In the genomic region with DNA sequence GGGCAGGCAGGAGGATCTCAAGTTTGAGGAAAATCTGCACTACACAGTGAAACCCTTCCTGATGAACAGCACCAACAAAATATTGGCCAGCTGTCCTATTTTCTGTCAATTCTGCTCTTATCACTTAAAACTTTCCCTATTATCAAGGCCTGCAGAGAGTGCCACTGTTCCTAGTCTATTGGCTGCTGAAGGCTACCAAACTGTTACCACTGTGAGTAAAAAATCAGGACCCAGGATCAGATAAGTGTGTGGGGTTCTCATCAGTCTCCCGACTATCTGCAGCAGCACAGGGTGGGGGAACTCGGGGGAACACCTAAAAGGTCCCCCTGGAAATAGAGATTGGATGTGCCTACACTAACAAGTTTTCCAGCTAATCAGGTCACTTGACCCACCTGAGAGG, we compare ENCODE assay signal across 10 mouse cellular contexts. TPM values are rescaled to one million over a fixed set of nuclear protein-coding genes. Genes with fewer than 3 reads are reported as not detected.
DNase-seq lines count a peak whose midpoint lies in the region; ATAC-seq and TF ChIP-seq lines count a peak whose summit lies in the region.
"Had no signal": no experiment of that assay in that cellular context is flagged by ENCODE, and none has a peak within 500 bp of the region (broad histone marks: within the 10 kb centered on the region; RNA-seq: fewer than 3 reads in every experiment).

No protein-coding gene starts in this region.

- no peak for ATAC-seq in hindbrain, embryonic 12.5 days (ENCODE audit: low FRiP score)
- ATAC-seq in hindbrain, embryonic 11.5 days (ENCODE audit: low FRiP score): no peak
- ATAC-seq in embryonic facial prominence, embryonic 12.5 days (ENCODE audit: insufficient number of reproducible peaks, insufficient read depth, low FRiP score, low TSS enrichment): no peak
- no peak for ATAC-seq in liver, embryonic 13.5 days (ENCODE audit: low read depth)

- no peak for TF ChIP-seq CTCF in CH12.LX (conservative IDR thresholded peaks at IDR 0.05 in 1 of 2, IDR thresholded peaks at IDR 0.05 in 1 of 2; ENCODE audit: low read depth in 2 of 2, low read length in 2 of 2)

- peaks cover 77% of the 10 kb centered on the region for H3K79me2 ChIP-seq in CH12.LX (replicated peaks; ENCODE audit: control insufficient read depth, extremely low read depth, insufficient read depth, poor library complexity, severe bottlenecking)

- in situ Hi-C loops in CH12.LX (cut with MboI; ENCODE audit: low pct_ligation_motif_present, low pct_unique_long_range_greater_than_20kb, low sequenced_read_pairs): no loop called here

- H3K36me3 ChIP-seq in hindbrain, embryonic 12.5 days: peaks cover 8% of the 10 kb centered on the region
- H3K36me3 ChIP-seq in hindbrain, embryonic 11.5 days (ENCODE audit: control insufficient read depth, insufficient read depth, low read length): 0 out of 2 replicates have a peak, but pooled peaks cover 2% of the 10 kb centered on the region
- H3K36me3 ChIP-seq in CH12.LX (replicated peaks in 1 of 2; ENCODE audit: control insufficient read depth in 1 of 2, insufficient read depth in 1 of 2, low read length in 1 of 2): peaks cover 12 to 51% of the 10 kb centered on the region in 2 experiments
- peaks cover 11% of the 10 kb centered on the region; the same call in 1 of the 2 replicates for H3K36me3 ChIP-seq in embryonic facial prominence, embryonic 12.5 days
- H3K36me3 ChIP-seq in liver, embryonic 13.5 days: peaks cover 29% of the 10 kb centered on the region

- H3K9ac ChIP-seq in hindbrain, embryonic 12.5 days: no peak overlapping the region; the same call in 1 of the 2 replicates
- no peak overlapping the region for H3K9ac ChIP-seq in hindbrain, embryonic 11.5 days (ENCODE audit: low read depth, low read length)
- H3K9ac ChIP-seq in CH12.LX (ENCODE audit: insufficient read depth, low read depth): peak overlapping the region; percentile 99
- H3K9ac ChIP-seq in embryonic facial prominence, embryonic 12.5 days: no peak overlapping the region
- peak overlapping the region; percentile 52 for H3K9ac ChIP-seq in liver, embryonic 13.5 days

- no peaks in the 10 kb centered on the region for H3K27me3 ChIP-seq in hindbrain, embryonic 12.5 days
- no peaks in the 10 kb centered on the region for H3K27me3 ChIP-seq in hindbrain, embryonic 11.5 days (ENCODE audit: control insufficient read depth, insufficient read depth, low read length)
- H3K27me3 ChIP-seq in CH12.LX (replicated peaks): no peaks in the 10 kb centered on the region
- no peaks in the 10 kb centered on the region for H3K27me3 ChIP-seq in embryonic facial prominence, embryonic 12.5 days
- no peaks in the 10 kb centered on the region for H3K27me3 ChIP-seq in liver, embryonic 13.5 days

- 0 out of 2 replicates have a peak overlapping the region, but pooled peaks have one; percentile 15 for H3K4me2 ChIP-seq in hindbrain, embryonic 12.5 days (replicated peaks)
- no peak overlapping the region for H3K4me2 ChIP-seq in hindbrain, embryonic 11.5 days (replicated peaks; ENCODE audit: low read depth, low read length)
- H3K4me2 ChIP-seq in CH12.LX (ENCODE audit: insufficient read depth, low read depth, poor library complexity, severe bottlenecking): peak overlapping the region; percentile 80
- peak overlapping the region; percentile 72 for H3K4me2 ChIP-seq in embryonic facial prominence, embryonic 12.5 days (replicated peaks)
- peak overlapping the region; percentile 86 for H3K4me2 ChIP-seq in liver, embryonic 13.5 days

- H3K4me1 ChIP-seq in hindbrain, embryonic 12.5 days: peaks cover 39% of the 10 kb centered on the region
- H3K4me1 ChIP-seq in hindbrain, embryonic 11.5 days (replicated peaks; ENCODE audit: control insufficient read depth, insufficient read depth, low read length): peaks cover 10% of the 10 kb centered on the region
- H3K4me1 ChIP-seq in CH12.LX (ENCODE audit: control insufficient read depth in 1 of 2, insufficient read depth in 2 of 2): peaks cover 28 to 77% of the 10 kb centered on the region in 2 experiments
- peaks cover 35% of the 10 kb centered on the region for H3K4me1 ChIP-seq in embryonic facial prominence, embryonic 12.5 days
- peaks cover 83% of the 10 kb centered on the region for H3K4me1 ChIP-seq in liver, embryonic 13.5 days (replicated peaks)

- TF ChIP-seq EP300 in CH12.LX (IDR thresholded peaks at IDR 0.05; ENCODE audit: low read length): no peak

- no peak overlapping the region for H3K4me3 ChIP-seq in hindbrain, embryonic 12.5 days
- H3K4me3 ChIP-seq in hindbrain, embryonic 11.5 days (ENCODE audit: low read depth, low read length): no peak overlapping the region
- no peak overlapping the region for H3K4me3 ChIP-seq in CH12.LX (replicated peaks in 1 of 3; ENCODE audit: low read depth in 2 of 3, low read length in 2 of 3, poor library complexity in 1 of 3)
- H3K4me3 ChIP-seq in embryonic facial prominence, embryonic 12.5 days: 0 out of 2 replicates have a peak overlapping the region, but pooled peaks have one; percentile 2
- H3K4me3 ChIP-seq in liver, embryonic 13.5 days (replicated peaks): peak overlapping the region; percentile 8; the same call in 1 of the 2 replicates

- no peak for TF ChIP-seq POLR2A in CH12.LX (IDR thresholded peaks at IDR 0.05; ENCODE audit: low read depth, low read length)

- WGBS in hindbrain, embryonic 12.5 days: 91% methylated on average over 2 of the region's 2 CpGs
- 77% methylated on average over 2 of the region's 2 CpGs for WGBS in hindbrain, embryonic 11.5 days
- WGBS in embryonic facial prominence, embryonic 12.5 days: 64% methylated on average over 2 of the region's 2 CpGs
- WGBS in liver, embryonic 13.5 days (ENCODE audit: insufficient replicate concordance): 15% methylated on average over 2 of the region's 2 CpGs

- no peak overlapping the region for H3K27ac ChIP-seq in hindbrain, embryonic 12.5 days
- no peak overlapping the region for H3K27ac ChIP-seq in hindbrain, embryonic 11.5 days (ENCODE audit: low read depth, low read length)
- H3K27ac ChIP-seq in CH12.LX (ENCODE audit: insufficient read depth, low read depth): no peak overlapping the region
- no peak overlapping the region for H3K27ac ChIP-seq in embryonic facial prominence, embryonic 12.5 days
- H3K27ac ChIP-seq in liver, embryonic 13.5 days: peak overlapping the region; percentile 20; the same call in 1 of the 2 replicates

- no peak for TF ChIP-seq RAD21 in CH12.LX (IDR thresholded peaks at IDR 0.05; ENCODE audit: low read depth, low read length)

- no peak for DNase-seq in hindbrain, embryonic 11.5 days (ENCODE audit: low spot score)
- DNase-seq in CH12.LX (ENCODE audit: extremely low read depth): no peak
- no peak for DNase-seq in liver, embryonic 13.5 days
- no peak for DNase-seq in thymus, postnatal 36 days
- no peak for DNase-seq in spleen, postnatal 14 days (ENCODE audit: low spot score in 2 of 2)
- no peak for DNase-seq in embryo, embryonic 10 days (ENCODE audit: low spot score)
- DNase-seq: gastrocnemius, postnatal 14 days had no signal

- dilution Hi-C loops in CH12.LX (cut with MboI; ENCODE audit: extremely low pct_ligation_motif_present, extremely low pct_unique_long_range_greater_than_20kb, low sequenced_read_pairs): no loop called here

- no peaks in the 10 kb centered on the region for H3K9me3 ChIP-seq in hindbrain, embryonic 12.5 days (replicated peaks)
- H3K9me3 ChIP-seq in hindbrain, embryonic 11.5 days (ENCODE audit: control insufficient read depth, low read length): no peaks in the 10 kb centered on the region
- no peaks in the 10 kb centered on the region for H3K9me3 ChIP-seq in CH12.LX (replicated peaks; ENCODE audit: low read length)
- no peaks in the 10 kb centered on the region for H3K9me3 ChIP-seq in embryonic facial prominence, embryonic 12.5 days
- H3K9me3 ChIP-seq in liver, embryonic 13.5 days (replicated peaks): no peaks in the 10 kb centered on the region

RNA-seq across cellular contexts. Expression of gene Arf1, which starts 2.9 kb away (rescaled TPM):
- polyA plus RNA-seq in hindbrain, embryonic 12.5 days (2016; fragmentation: Nextera tagmentation; extraction: Ambion mirVana): 590 and 625 TPM in 2 replicates
- polyA plus RNA-seq in hindbrain, embryonic 11.5 days (2014; fragmentation: Nextera tagmentation; extraction: Ambion mirVana): 610 and 623 TPM in 2 replicates
- 509 and 590 TPM in 2 replicates for total RNA-seq in CH12.LX (2012; rRNA removed)
- 475 and 498 TPM in 2 replicates for total RNA-seq in CH12.LX (2014; rRNA removed)
- polyA plus RNA-seq in CH12.LX (2012; ENCODE audit: insufficient read length, low read depth): 680 and 733 TPM in 2 replicates
- polyA plus RNA-seq in embryonic facial prominence, embryonic 12.5 days (2016; fragmentation: Nextera tagmentation; extraction: Ambion mirVana): 637 TPM in 2 replicates
- 275 and 317 TPM in 2 replicates for polyA plus RNA-seq in liver, embryonic 13.5 days (2015; fragmentation: Nextera tagmentation; extraction: Ambion mirVana)

RNA-seq across cellular contexts. Expression of gene 2310033P09Rik, which starts 17.0 kb away (rescaled TPM):
- polyA plus RNA-seq in hindbrain, embryonic 12.5 days (2016; fragmentation: Nextera tagmentation; extraction: Ambion mirVana): 29.6 and 31.9 TPM in 2 replicates
- 33.4 and 40.9 TPM in 2 replicates for polyA plus RNA-seq in hindbrain, embryonic 11.5 days (2014; fragmentation: Nextera tagmentation; extraction: Ambion mirVana)
- total RNA-seq in CH12.LX (2012; rRNA removed): 15.3 and 18.2 TPM in 2 replicates
- total RNA-seq in CH12.LX (2014; rRNA removed): 7.9 and 8.6 TPM in 2 replicates
- polyA plus RNA-seq in CH12.LX (2012; ENCODE audit: insufficient read length, low read depth): 44.1 and 50.2 TPM in 2 replicates
- 36.2 and 40.5 TPM in 2 replicates for polyA plus RNA-seq in embryonic facial prominence, embryonic 12.5 days (2016; fragmentation: Nextera tagmentation; extraction: Ambion mirVana)
- 26.2 and 26.8 TPM in 2 replicates for polyA plus RNA-seq in liver, embryonic 13.5 days (2015; fragmentation: Nextera tagmentation; extraction: Ambion mirVana)

RNA-seq across cellular contexts. Expression of gene Mrpl55, which starts 22.9 kb away (rescaled TPM):
- 76.1 and 84.6 TPM in 2 replicates for polyA plus RNA-seq in hindbrain, embryonic 12.5 days (2016; fragmentation: Nextera tagmentation; extraction: Ambion mirVana)
- polyA plus RNA-seq in hindbrain, embryonic 11.5 days (2014; fragmentation: Nextera tagmentation; extraction: Ambion mirVana): 87.4 and 96.7 TPM in 2 replicates
- total RNA-seq in CH12.LX (2012; rRNA removed) (74.4 and 80.4 TPM in 2 replicates), CH12.LX (2014; rRNA removed) (81.1 and 92.9 TPM in 2 replicates)
- polyA plus RNA-seq in CH12.LX (2012; ENCODE audit: insufficient read length, low read depth): 72.0 and 88.2 TPM in 2 replicates
- 90.9 and 98.5 TPM in 2 replicates for polyA plus RNA-seq in embryonic facial prominence, embryonic 12.5 days (2016; fragmentation: Nextera tagmentation; extraction: Ambion mirVana)
- polyA plus RNA-seq in liver, embryonic 13.5 days (2015; fragmentation: Nextera tagmentation; extraction: Ambion mirVana): 69.6 and 75.8 TPM in 2 replicates

RNA-seq across cellular contexts. Expression of gene Guk1, which starts 33.2 kb away (rescaled TPM):
- polyA plus RNA-seq in hindbrain, embryonic 12.5 days (2016; fragmentation: Nextera tagmentation; extraction: Ambion mirVana): 107 and 112 TPM in 2 replicates
- polyA plus RNA-seq in hindbrain, embryonic 11.5 days (2014; fragmentation: Nextera tagmentation; extraction: Ambion mirVana): 105 and 107 TPM in 2 replicates
- total RNA-seq in CH12.LX (2012; rRNA removed) (148 and 149 TPM in 2 replicates), CH12.LX (2014; rRNA removed) (130 and 148 TPM in 2 replicates)
- 111 and 139 TPM in 2 replicates for polyA plus RNA-seq in CH12.LX (2012; ENCODE audit: insufficient read length, low read depth)
- polyA plus RNA-seq in embryonic facial prominence, embryonic 12.5 days (2016; fragmentation: Nextera tagmentation; extraction: Ambion mirVana): 124 and 125 TPM in 2 replicates
- polyA plus RNA-seq in liver, embryonic 13.5 days (2015; fragmentation: Nextera tagmentation; extraction: Ambion mirVana): 71.2 and 76.4 TPM in 2 replicates

RNA-seq across cellular contexts. Expression of gene Gjc2, which starts 42.2 kb away (rescaled TPM):
- 0.27 and 0.28 TPM in 2 replicates for polyA plus RNA-seq in hindbrain, embryonic 12.5 days (2016; fragmentation: Nextera tagmentation; extraction: Ambion mirVana)
- not detected in 2 replicates for polyA plus RNA-seq in hindbrain, embryonic 11.5 days (2014; fragmentation: Nextera tagmentation; extraction: Ambion mirVana)
- total RNA-seq in CH12.LX (2012; rRNA removed) (0.08 TPM in 1 of 2 replicates, not detected in the other), CH12.LX (2014; rRNA removed) (0.13 TPM in 1 of 2 replicates, not detected in the other)
- not detected in 2 replicates for polyA plus RNA-seq in CH12.LX (2012; ENCODE audit: insufficient read length, low read depth)
- 0.50 and 1.00 TPM in 2 replicates for polyA plus RNA-seq in embryonic facial prominence, embryonic 12.5 days (2016; fragmentation: Nextera tagmentation; extraction: Ambion mirVana)
- 0.05 and 0.07 TPM in 2 replicates for polyA plus RNA-seq in liver, embryonic 13.5 days (2015; fragmentation: Nextera tagmentation; extraction: Ambion mirVana)
- polyA plus RNA-seq: macrophage had no signal

Comparison
In these comparisons a context has a peak if more than half of its experiments do, and no peak if none do; other contexts are left out.
1. H3K4me3 ChIP-seq: peak in embryonic facial prominence, embryonic 12.5 days (single experiment) and liver, embryonic 13.5 days (single experiment); none in hindbrain, embryonic 12.5 days (single experiment), hindbrain, embryonic 11.5 days (single experiment) and CH12.LX (0 of 3).
2. H3K9ac ChIP-seq: peak in CH12.LX (single experiment) and liver, embryonic 13.5 days (single experiment); none in hindbrain, embryonic 12.5 days (single experiment), hindbrain, embryonic 11.5 days (single experiment) and embryonic facial prominence, embryonic 12.5 days (single experiment).